Mouse (Mus musculus): Measurements from ENCODE around the gene Myh3. TPM values are rescaled to one million over a fixed set of nuclear protein-coding genes. Genes with fewer than 3 reads are reported as not detected.

The Myh3 gene
- polyA plus RNA-seq, 1 experiment from 2014 or later, result 0.50 TPM

DNA sequence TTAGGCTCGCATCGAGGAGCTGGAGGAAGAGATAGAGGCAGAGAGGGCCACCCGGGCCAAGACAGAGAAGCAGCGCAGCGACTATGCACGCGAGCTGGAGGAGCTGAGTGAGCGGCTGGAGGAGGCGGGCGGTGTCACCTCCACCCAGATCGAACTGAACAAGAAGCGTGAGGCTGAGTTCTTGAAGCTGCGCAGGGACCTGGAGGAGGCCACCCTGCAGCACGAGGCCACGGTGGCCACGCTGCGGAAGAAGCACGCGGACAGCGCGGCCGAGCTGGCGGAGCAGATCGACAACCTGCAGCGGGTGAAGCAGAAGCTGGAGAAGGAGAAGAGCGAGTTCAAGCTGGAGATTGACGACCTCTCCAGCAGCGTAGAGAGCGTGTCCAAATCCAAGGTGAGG lies 16.4 kb downstream of the Myh3 start:
- Histone ChIP-seq H3K27ac (ENCODE audit: low read length) (no peak overlapping the region), H3K4me2 (ENCODE audit: low read depth, low read length) (no peak overlapping the region), H3K36me3 (ENCODE audit: control insufficient read depth, insufficient read depth, low read length) (no peaks in the 10 kb centered on the region), H3K9me3 (ENCODE audit: control insufficient read depth, low read length) (no peaks in the 10 kb centered on the region), H3K9ac (ENCODE audit: low read depth, low read length) (no peak overlapping the region), H3K4me1 (ENCODE audit: control insufficient read depth, insufficient read depth, low read length) (no peaks in the 10 kb centered on the region), H3K4me3 (ENCODE audit: low read length) (no peak overlapping the region), H3K27me3 (replicated peaks; ENCODE audit: control insufficient read depth, insufficient read depth, low read length) (no peaks in the 10 kb centered on the region; the same call in 1 of the 2 replicates)
- 66% methylated on average over 29 of the region's 29 CpGs for WGBS
- ATAC-seq, result no peak

DNA sequence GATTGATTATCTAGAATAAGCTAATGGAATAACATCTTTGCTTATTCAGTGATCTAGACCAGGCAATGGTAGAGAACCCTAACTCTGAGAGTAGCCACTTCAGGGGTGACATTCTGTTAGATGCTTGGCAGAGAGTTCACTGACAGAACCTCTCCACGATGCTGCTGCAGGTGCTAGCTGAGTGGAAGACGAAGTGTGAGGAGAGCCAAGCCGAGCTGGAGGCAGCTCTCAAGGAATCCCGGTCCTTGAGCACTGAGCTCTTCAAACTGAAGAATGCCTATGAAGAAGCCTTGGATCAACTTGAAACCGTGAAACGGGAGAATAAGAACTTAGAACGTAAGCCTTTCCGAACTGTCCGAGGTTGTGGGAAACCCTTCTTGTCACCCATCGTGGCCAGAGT lies 19.6 kb downstream of the Myh3 start:
- ATAC-seq, result no peak
- Histone ChIP-seq H3K4me1 (ENCODE audit: control insufficient read depth, insufficient read depth, low read length) (no peaks in the 10 kb centered on the region), H3K9ac (ENCODE audit: low read depth, low read length) (no peak overlapping the region), H3K27me3 (replicated peaks; ENCODE audit: control insufficient read depth, insufficient read depth, low read length) (no peaks in the 10 kb centered on the region; the same call in 1 of the 2 replicates), H3K9me3 (ENCODE audit: control insufficient read depth, low read length) (no peaks in the 10 kb centered on the region), H3K27ac (ENCODE audit: low read length) (no peak overlapping the region), H3K36me3 (ENCODE audit: control insufficient read depth, insufficient read depth, low read length) (no peaks in the 10 kb centered on the region), H3K4me2 (ENCODE audit: low read depth, low read length) (no peak overlapping the region), H3K4me3 (ENCODE audit: low read length) (no peak overlapping the region)
- 91% methylated on average over 10 of the region's 10 CpGs for WGBS

DNA sequence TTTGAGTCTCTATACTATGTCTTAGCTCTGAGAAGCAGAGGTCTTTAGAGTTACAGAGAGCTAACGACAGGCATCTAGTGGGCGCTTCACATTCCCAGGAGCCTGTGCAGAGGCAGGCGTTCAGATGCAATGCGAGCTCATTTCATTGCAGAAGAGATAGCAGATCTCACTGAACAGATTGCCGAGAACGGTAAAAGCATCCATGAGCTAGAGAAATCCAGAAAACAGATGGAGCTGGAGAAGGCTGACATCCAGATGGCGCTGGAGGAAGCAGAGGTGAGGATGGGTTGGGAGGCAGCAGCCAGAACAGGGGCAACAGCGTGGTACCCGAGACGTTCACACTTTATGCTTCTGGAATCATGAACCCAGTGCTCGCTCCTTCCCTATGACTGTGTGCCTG lies 20.3 kb downstream of the Myh3 start:
- ATAC-seq, result no peak
- no peaks in the 10 kb centered on the region for H3K9me3 ChIP-seq (ENCODE audit: control insufficient read depth, low read length)
- H3K27me3 ChIP-seq (replicated peaks; ENCODE audit: control insufficient read depth, insufficient read depth, low read length), result no peaks in the 10 kb centered on the region; the same call in 1 of the 2 replicates
- H3K4me2 ChIP-seq (ENCODE audit: low read depth, low read length), result no peak overlapping the region
- H3K9ac ChIP-seq (ENCODE audit: low read depth, low read length), result no peak overlapping the region
- no peaks in the 10 kb centered on the region for H3K36me3 ChIP-seq (ENCODE audit: control insufficient read depth, insufficient read depth, low read length)
- no peak overlapping the region for H3K4me3 ChIP-seq (ENCODE audit: low read length)
- no peaks in the 10 kb centered on the region for H3K4me1 ChIP-seq (ENCODE audit: control insufficient read depth, insufficient read depth, low read length)
- H3K27ac ChIP-seq (ENCODE audit: low read length), result no peak overlapping the region
- 76% methylated on average over 11 of the region's 11 CpGs for WGBS

DNA sequence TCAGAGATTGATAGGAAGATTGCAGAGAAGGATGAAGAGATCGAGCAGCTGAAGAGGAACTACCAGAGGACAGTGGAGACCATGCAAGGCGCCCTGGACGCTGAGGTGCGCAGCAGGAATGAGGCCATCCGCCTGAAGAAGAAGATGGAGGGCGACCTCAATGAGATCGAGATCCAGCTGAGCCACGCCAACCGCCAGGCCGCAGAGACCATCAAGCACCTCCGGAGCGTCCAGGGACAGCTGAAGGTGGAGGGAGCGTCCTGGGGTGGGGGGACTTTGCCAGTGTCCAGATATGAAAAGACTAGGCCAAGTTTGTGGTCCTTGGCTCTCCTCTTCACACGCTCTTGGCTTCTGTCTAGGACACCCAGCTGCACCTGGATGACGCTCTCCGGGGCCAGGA lies 21.1 kb downstream of the Myh3 start:
- no peaks in the 10 kb centered on the region for H3K27me3 ChIP-seq (replicated peaks; ENCODE audit: control insufficient read depth, insufficient read depth, low read length)
- H3K36me3 ChIP-seq (ENCODE audit: control insufficient read depth, insufficient read depth, low read length), result no peaks in the 10 kb centered on the region
- H3K9ac ChIP-seq (ENCODE audit: low read depth, low read length), result no peak overlapping the region
- H3K4me1 ChIP-seq (ENCODE audit: control insufficient read depth, insufficient read depth, low read length), result no peaks in the 10 kb centered on the region
- WGBS, result 93% methylated on average over 16 of the region's 16 CpGs
- H3K4me2 ChIP-seq (ENCODE audit: low read depth, low read length), result no peak overlapping the region
- no peak overlapping the region for H3K27ac ChIP-seq (ENCODE audit: low read length)
- no peak for ATAC-seq
- no peaks in the 10 kb centered on the region for H3K9me3 ChIP-seq (ENCODE audit: control insufficient read depth, low read length)
- H3K4me3 ChIP-seq (ENCODE audit: low read length), result no peak overlapping the region

DNA sequence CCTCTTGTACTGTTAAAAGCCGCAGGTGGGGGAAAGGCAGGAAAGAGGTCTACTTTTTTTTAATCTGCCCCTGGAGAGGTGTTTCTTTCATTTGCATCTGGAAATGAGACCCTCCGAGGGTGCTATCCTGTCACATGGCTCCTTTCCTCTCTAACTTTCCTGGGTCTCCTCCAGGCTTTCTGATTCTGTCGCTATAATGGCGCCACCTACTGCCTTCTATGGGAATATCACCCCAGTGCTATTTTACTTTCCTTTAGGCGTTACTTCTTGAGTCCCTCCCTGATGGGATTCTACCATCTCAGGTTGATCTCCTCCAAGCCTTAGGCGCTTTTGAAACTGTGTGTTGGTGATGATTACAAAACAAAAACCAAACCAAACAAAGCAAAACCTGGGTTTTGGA lies 22.1 kb downstream of the Myh3 start:
- Histone ChIP-seq H3K4me1 (ENCODE audit: control insufficient read depth, insufficient read depth, low read length) (no peaks in the 10 kb centered on the region), H3K9ac (ENCODE audit: low read depth, low read length) (no peak overlapping the region), H3K27me3 (replicated peaks; ENCODE audit: control insufficient read depth, insufficient read depth, low read length) (no peaks in the 10 kb centered on the region), H3K27ac (ENCODE audit: low read length) (no peak overlapping the region), H3K9me3 (ENCODE audit: control insufficient read depth, low read length) (no peaks in the 10 kb centered on the region), H3K36me3 (ENCODE audit: control insufficient read depth, insufficient read depth, low read length) (no peaks in the 10 kb centered on the region), H3K4me3 (ENCODE audit: low read length) (no peak overlapping the region), H3K4me2 (ENCODE audit: low read depth, low read length) (no peak overlapping the region)
- WGBS, result 31% methylated on average over 6 of the region's 6 CpGs
- no peak for ATAC-seq

DNA sequence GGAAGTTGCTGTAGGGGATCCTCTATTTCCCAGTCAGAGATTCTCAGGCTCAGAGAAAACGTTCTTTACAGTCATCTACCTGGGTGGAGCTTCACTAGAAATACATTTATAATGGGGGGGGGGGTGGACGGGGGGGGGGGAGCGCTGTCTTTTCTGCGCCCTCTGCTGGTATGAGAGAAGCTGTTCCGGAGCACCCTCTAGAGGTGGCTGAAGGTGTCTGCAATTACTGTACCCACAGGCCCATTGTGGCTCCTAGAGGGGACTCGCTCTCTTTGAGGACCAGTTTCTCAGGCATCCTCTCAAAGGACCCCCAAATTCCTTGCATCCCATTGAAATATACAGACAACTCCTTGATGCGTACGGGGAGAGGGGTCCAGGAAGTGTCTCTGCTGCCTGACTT lies 23.6 kb downstream of the Myh3 start:
- Histone ChIP-seq H3K4me1 (ENCODE audit: control insufficient read depth, insufficient read depth, low read length) (no peaks in the 10 kb centered on the region), H3K27ac (ENCODE audit: low read length) (no peak overlapping the region), H3K36me3 (ENCODE audit: control insufficient read depth, insufficient read depth, low read length) (no peaks in the 10 kb centered on the region), H3K4me2 (ENCODE audit: low read depth, low read length) (no peak overlapping the region), H3K27me3 (replicated peaks; ENCODE audit: control insufficient read depth, insufficient read depth, low read length) (no peaks in the 10 kb centered on the region), H3K9ac (ENCODE audit: low read depth, low read length) (no peak overlapping the region), H3K9me3 (ENCODE audit: control insufficient read depth, low read length) (no peaks in the 10 kb centered on the region), H3K4me3 (ENCODE audit: low read length) (no peak overlapping the region)
- no peak for ATAC-seq
- WGBS, result 33% methylated on average over 6 of the region's 8 CpGs

DNA sequence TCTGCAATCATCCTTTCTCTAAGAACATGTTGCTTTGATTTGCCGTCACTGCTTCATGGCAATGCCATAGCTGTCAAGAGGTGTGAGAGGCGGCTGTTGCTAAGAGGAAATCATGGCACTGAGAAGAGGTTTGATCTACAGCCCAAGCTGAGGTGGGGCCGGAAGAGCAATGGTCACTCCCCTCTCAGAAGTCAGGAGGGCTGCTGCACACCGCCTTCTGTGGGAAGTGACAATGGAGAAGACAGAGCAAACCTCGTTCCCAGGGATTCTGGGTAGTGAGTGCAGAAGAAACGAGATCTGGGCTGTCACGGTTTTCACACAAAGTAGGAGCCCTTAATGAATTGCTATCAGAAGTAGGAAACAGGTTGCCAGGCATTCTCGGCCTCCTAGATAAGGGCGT lies 25.2 kb downstream of the Myh3 start:
- Histone ChIP-seq H3K4me3 (ENCODE audit: low read length) (no peak overlapping the region), H3K9ac (ENCODE audit: low read depth, low read length) (no peak overlapping the region), H3K27me3 (replicated peaks; ENCODE audit: control insufficient read depth, insufficient read depth, low read length) (no peaks in the 10 kb centered on the region), H3K4me1 (ENCODE audit: control insufficient read depth, insufficient read depth, low read length) (no peaks in the 10 kb centered on the region), H3K9me3 (ENCODE audit: control insufficient read depth, low read length) (no peaks in the 10 kb centered on the region), H3K27ac (ENCODE audit: low read length) (no peak overlapping the region), H3K36me3 (ENCODE audit: control insufficient read depth, insufficient read depth, low read length) (no peaks in the 10 kb centered on the region), H3K4me2 (ENCODE audit: low read depth, low read length) (no peak overlapping the region)
- 72% methylated on average over 9 of the region's 9 CpGs for WGBS
- no peak for ATAC-seq

DNA sequence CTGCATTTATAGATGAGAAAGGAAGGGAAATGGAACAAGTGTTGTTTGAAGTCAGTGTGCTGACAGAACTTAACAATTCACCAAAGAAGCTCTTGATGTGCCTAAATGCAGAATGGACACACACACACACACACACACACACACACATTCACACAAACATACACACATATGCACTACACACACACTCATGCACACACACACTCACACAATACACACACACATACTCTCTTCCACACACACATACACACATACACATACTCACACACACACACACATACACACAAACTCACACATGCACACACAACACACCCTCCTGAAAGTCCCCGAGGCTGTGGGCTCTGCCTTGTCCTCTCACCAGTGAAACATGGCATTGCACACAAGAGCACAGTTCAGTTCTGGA lies 26.1 kb downstream of the Myh3 start:
- 89% methylated on average over 1 of the region's 1 CpGs for WGBS

DNA sequence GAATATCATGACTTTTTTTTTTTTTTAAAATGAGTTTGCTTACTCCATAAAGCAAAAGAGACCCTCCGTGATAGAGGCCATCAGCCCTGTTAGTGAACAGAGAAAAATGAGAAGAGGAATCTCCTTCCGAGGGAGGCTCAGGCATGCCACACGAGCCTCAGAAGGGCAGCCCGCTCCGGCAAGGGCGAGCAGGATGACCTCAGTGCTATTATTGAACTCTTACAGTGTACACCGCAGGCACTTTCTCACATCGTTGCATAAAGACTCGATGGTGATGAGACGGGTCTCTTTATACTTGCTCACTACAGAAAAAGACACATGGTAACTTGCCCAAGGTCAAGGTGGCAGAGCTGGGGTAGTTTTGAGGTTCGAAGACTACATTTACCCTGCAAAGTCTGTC lies 26.6 kb downstream of the Myh3 start:
- H3K4me2 ChIP-seq (ENCODE audit: low read depth, low read length), result no peak overlapping the region
- H3K27ac ChIP-seq (ENCODE audit: low read length), result no peak overlapping the region
- no peaks in the 10 kb centered on the region for H3K36me3 ChIP-seq (ENCODE audit: control insufficient read depth, insufficient read depth, low read length)
- H3K9me3 ChIP-seq (ENCODE audit: control insufficient read depth, low read length), result no peaks in the 10 kb centered on the region
- no peaks in the 10 kb centered on the region for H3K27me3 ChIP-seq (replicated peaks; ENCODE audit: control insufficient read depth, insufficient read depth, low read length)
- no peak overlapping the region for H3K9ac ChIP-seq (ENCODE audit: low read depth, low read length)
- no peak overlapping the region for H3K4me3 ChIP-seq (ENCODE audit: low read length)
- no peaks in the 10 kb centered on the region for H3K4me1 ChIP-seq (ENCODE audit: control insufficient read depth, insufficient read depth, low read length)
- no peak for ATAC-seq
- WGBS, result 68% methylated on average over 11 of the region's 11 CpGs

More for the DNA sequence above, 26.1 kb downstream of the Myh3 start:
- H3K4me2 ChIP-seq (ENCODE audit: low read depth, low read length), result no peak overlapping the region
- H3K27ac ChIP-seq (ENCODE audit: low read length), result no peak overlapping the region
- no peak for ATAC-seq
- no peaks in the 10 kb centered on the region for H3K9me3 ChIP-seq (ENCODE audit: control insufficient read depth, low read length)
- no peak overlapping the region for H3K4me3 ChIP-seq (ENCODE audit: low read length)
- H3K27me3 ChIP-seq (replicated peaks; ENCODE audit: control insufficient read depth, insufficient read depth, low read length), result no peaks in the 10 kb centered on the region
- H3K9ac ChIP-seq (ENCODE audit: low read depth, low read length), result no peak overlapping the region
- no peaks in the 10 kb centered on the region for H3K36me3 ChIP-seq (ENCODE audit: control insufficient read depth, insufficient read depth, low read length)
- H3K4me1 ChIP-seq (ENCODE audit: control insufficient read depth, insufficient read depth, low read length), result no peaks in the 10 kb centered on the region

DNA sequence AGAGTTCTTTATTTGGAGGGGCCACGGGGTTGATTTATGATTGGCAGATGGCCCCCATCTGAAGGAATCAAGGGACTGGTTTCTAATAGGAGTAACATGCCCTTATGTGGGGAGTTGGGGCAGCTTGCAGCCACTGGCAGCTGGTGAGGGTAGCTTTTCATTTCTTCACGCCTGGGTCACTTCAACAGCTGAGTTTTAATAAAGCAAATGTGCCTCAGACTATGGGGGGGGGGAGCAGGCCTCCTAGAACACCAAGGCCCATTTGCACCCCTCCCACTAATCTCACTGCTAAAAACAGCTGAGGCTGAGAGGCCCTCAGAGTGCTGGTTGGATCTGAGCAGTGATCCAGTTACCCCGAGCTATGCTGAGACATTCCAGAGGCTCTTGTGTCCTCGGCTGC lies 27.6 kb downstream of the Myh3 start:
- Histone ChIP-seq H3K9ac (ENCODE audit: low read depth, low read length) (no peak overlapping the region), H3K4me3 (ENCODE audit: low read length) (no peak overlapping the region), H3K9me3 (ENCODE audit: control insufficient read depth, low read length) (no peaks in the 10 kb centered on the region), H3K4me1 (ENCODE audit: control insufficient read depth, insufficient read depth, low read length) (no peaks in the 10 kb centered on the region), H3K36me3 (ENCODE audit: control insufficient read depth, insufficient read depth, low read length) (no peaks in the 10 kb centered on the region), H3K27ac (ENCODE audit: low read length) (no peak overlapping the region), H3K4me2 (ENCODE audit: low read depth, low read length) (no peak overlapping the region), H3K27me3 (replicated peaks; ENCODE audit: control insufficient read depth, insufficient read depth, low read length) (no peaks in the 10 kb centered on the region)
- ATAC-seq, result no peak
- WGBS, result 54% methylated on average over 4 of the region's 4 CpGs

Data from intestine, embryonic 16.5 days (tissue).